Comparison of ENCODE assay signal across 20 mouse cellular contexts in genomic region chr15:18624956-18625355, GRCm38 (mm10).
"Had no signal": no experiment of that assay in that cellular context is flagged by ENCODE, and none has a peak within 500 bp of the region (broad histone marks: within the 10 kb centered on the region; RNA-seq: fewer than 3 reads in every experiment).

No protein-coding gene starts in this region.

- H3K9me3 ChIP-seq: midbrain, embryonic 10.5 days; midbrain, embryonic 12.5 days; neural tube, embryonic 13.5 days; neural tube, embryonic 15.5 days; stomach, embryonic 15.5 days had no signal

- H3K27ac ChIP-seq: midbrain, embryonic 10.5 days; midbrain, embryonic 12.5 days; neural tube, embryonic 13.5 days; neural tube, embryonic 15.5 days; stomach, embryonic 15.5 days had no signal

- H3K4me1 ChIP-seq: midbrain, embryonic 10.5 days; midbrain, embryonic 12.5 days; neural tube, embryonic 13.5 days; neural tube, embryonic 15.5 days; stomach, embryonic 15.5 days had no signal

- H3K27me3 ChIP-seq: midbrain, embryonic 12.5 days; neural tube, embryonic 13.5 days; neural tube, embryonic 15.5 days; stomach, embryonic 15.5 days had no signal

- ATAC-seq: midbrain, embryonic 16.5 days had no signal

- H3K36me3 ChIP-seq: midbrain, embryonic 10.5 days; midbrain, embryonic 12.5 days; neural tube, embryonic 13.5 days; neural tube, embryonic 15.5 days; stomach, embryonic 15.5 days had no signal

- H3K4me3 ChIP-seq: midbrain, embryonic 10.5 days; midbrain, embryonic 12.5 days; myocyte; neural tube, embryonic 13.5 days; neural tube, embryonic 15.5 days; stomach, embryonic 15.5 days had no signal

- H3K4me2 ChIP-seq: lung, embryonic 14.5 days; midbrain, embryonic 12.5 days; neural tube, embryonic 13.5 days; neural tube, embryonic 15.5 days; stomach, embryonic 15.5 days had no signal

- H3K9ac ChIP-seq: lung, embryonic 14.5 days; midbrain, embryonic 12.5 days; neural tube, embryonic 13.5 days; neural tube, embryonic 15.5 days; stomach, embryonic 15.5 days had no signal

- DNase-seq: lung, adult 18-20 months; lung, embryonic 14.5 days; lung, postnatal 10 days; lung, postnatal 4 days; midbrain, embryonic 14.5 days; retina, postnatal 1 day; right cerebral cortex, adult 18-20 months; right cerebral cortex, postnatal 25 days; right cerebral cortex, postnatal 4 days; spleen, adult 18-20 months; thymus, adult 18-20 months; thymus, postnatal 25 days; thymus, postnatal 4 days had no signal
